Mouse (Mus musculus): ENCODE measurements around the gene C1ql1. TPM values are rescaled to one million over a fixed set of nuclear protein-coding genes. Genes with fewer than 3 reads are reported as not detected.

The C1ql1 gene
- polyA plus RNA-seq, 1 experiment from 2014 or later = 0.72 TPM

- peak overlapping the region; percentile 81 for H3K4me2 ChIP-seq
- H3K9me3 ChIP-seq (replicated peaks) = no peaks in the 10 kb centered on the region
- no peaks in the 10 kb centered on the region for H3K36me3 ChIP-seq
- H3K9ac ChIP-seq = peak overlapping the region; percentile 92
- peaks cover 73% of the 10 kb centered on the region for H3K4me1 ChIP-seq
- peak overlapping the region; percentile 96 for H3K27ac ChIP-seq
- ATAC-seq = no peak
- peaks cover 71% of the 10 kb centered on the region for H3K27me3 ChIP-seq (replicated peaks)
- WGBS (ENCODE audit: insufficient replicate concordance) = 73% methylated on average over 4 of the region's 4 CpGs
- H3K4me3 ChIP-seq = peak overlapping the region; percentile 65
Measured at GRCm38 (mm10) chr11:102894716-102895115, 51.8 kb downstream of the C1ql1 start.

DNA sequence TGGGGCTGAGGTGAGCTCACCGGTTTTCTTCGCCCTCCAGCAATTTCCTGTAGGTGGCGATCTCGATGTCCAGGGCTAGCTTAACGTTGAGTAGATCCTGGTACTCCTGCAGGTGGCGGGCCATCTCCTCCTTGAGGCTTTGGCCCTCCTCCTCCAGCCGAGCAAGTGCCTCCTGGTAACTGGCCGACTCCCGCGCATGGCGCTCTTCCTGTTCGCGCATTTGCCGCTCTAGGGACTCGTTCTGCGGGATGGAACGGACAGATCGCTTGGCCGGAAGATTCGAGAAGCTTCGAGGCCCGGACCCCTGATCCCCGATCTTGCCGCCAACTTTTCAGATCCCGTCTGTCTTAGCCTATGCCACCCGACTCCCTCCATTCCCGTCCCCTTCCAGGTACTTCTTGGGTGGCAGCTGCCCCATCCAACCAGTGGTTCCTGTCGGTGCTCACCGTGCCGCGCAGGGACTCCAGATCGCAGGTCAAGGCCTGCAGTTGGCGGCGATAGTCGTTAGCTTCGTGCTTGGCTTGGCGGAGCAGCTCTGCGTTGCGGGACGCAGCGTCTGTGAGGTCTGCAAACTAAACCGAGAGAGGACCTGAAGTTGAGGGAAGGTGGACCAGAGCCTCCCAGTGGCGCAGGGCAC, 53.4 kb downstream of the C1ql1 start:
- H3K9ac ChIP-seq = peak overlapping the region; percentile 76
- peak overlapping the region; percentile 81 for H3K4me2 ChIP-seq
- 5% methylated on average over 43 of the region's 43 CpGs for WGBS (ENCODE audit: insufficient replicate concordance)
- H3K36me3 ChIP-seq = no peaks in the 10 kb centered on the region
- peak overlapping the region; percentile 96 for H3K27ac ChIP-seq
- H3K4me3 ChIP-seq = peak overlapping the region; percentile 65
- peaks cover 69% of the 10 kb centered on the region for H3K4me1 ChIP-seq
- H3K27me3 ChIP-seq (replicated peaks) = peaks cover 76% of the 10 kb centered on the region
- ATAC-seq = peak; percentile 74
- H3K9me3 ChIP-seq (replicated peaks) = no peaks in the 10 kb centered on the region

GRCm38 (mm10) chr11:102890096-102890495, 56.4 kb downstream of the C1ql1 start:
- WGBS (ENCODE audit: insufficient replicate concordance) = 65% methylated on average over 5 of the region's 5 CpGs
- H3K36me3 ChIP-seq = no peaks in the 10 kb centered on the region
- H3K27ac ChIP-seq = no peak overlapping the region
- no peaks in the 10 kb centered on the region for H3K9me3 ChIP-seq (replicated peaks)
- no peak for ATAC-seq
- no peak overlapping the region for H3K4me3 ChIP-seq
- H3K4me1 ChIP-seq = peaks cover 49% of the 10 kb centered on the region
- no peak overlapping the region for H3K4me2 ChIP-seq
- peaks cover 78% of the 10 kb centered on the region for H3K27me3 ChIP-seq (replicated peaks)
- H3K9ac ChIP-seq = no peak overlapping the region; the same call in 1 of the 2 replicates

Other genes starting within 250 kb of the C1ql1 start
- 26.9 and 27.5 TPM in 2 replicates for gene Ccdc43, start 248.9 kb downstream of the C1ql1 start, polyA plus RNA-seq (2016; fragmentation: Nextera tagmentation; extraction: Ambion mirVana)
- gene Adam11, start 185.2 kb downstream of the C1ql1 start, polyA plus RNA-seq (2016; fragmentation: Nextera tagmentation; extraction: Ambion mirVana) = 0.48 and 0.71 TPM in 2 replicates
- 8.7 and 9.5 TPM in 2 replicates for gene Gjc1, start 127.0 kb downstream of the C1ql1 start, polyA plus RNA-seq (2016; fragmentation: Nextera tagmentation; extraction: Ambion mirVana)
- not detected in 2 replicates for gene Higd1b, start 110.8 kb downstream of the C1ql1 start, polyA plus RNA-seq (2016; fragmentation: Nextera tagmentation; extraction: Ambion mirVana)
- gene Eftud2, start 65.7 kb downstream of the C1ql1 start, polyA plus RNA-seq (2016; fragmentation: Nextera tagmentation; extraction: Ambion mirVana) = 192 and 196 TPM in 2 replicates
- 0.85 and 0.97 TPM in 2 replicates for gene Ccdc103, start 65.5 kb downstream of the C1ql1 start, polyA plus RNA-seq (2016; fragmentation: Nextera tagmentation; extraction: Ambion mirVana)
- gene Fam187a, start 61.5 kb downstream of the C1ql1 start, polyA plus RNA-seq (2016; fragmentation: Nextera tagmentation; extraction: Ambion mirVana) = not detected in 2 replicates
- 7.3 and 7.6 TPM in 2 replicates for gene Gfap, start 45.8 kb downstream of the C1ql1 start, polyA plus RNA-seq (2016; fragmentation: Nextera tagmentation; extraction: Ambion mirVana)
- gene Kif18b, start 21.6 kb downstream of the C1ql1 start, polyA plus RNA-seq (2016; fragmentation: Nextera tagmentation; extraction: Ambion mirVana) = 12.4 and 14.0 TPM in 2 replicates
- 47.9 and 54.8 TPM in 2 replicates for gene Nmt1, start 81.5 kb upstream of the C1ql1 start, polyA plus RNA-seq (2016; fragmentation: Nextera tagmentation; extraction: Ambion mirVana)
- gene Dcakd, start 81.6 kb upstream of the C1ql1 start, polyA plus RNA-seq (2016; fragmentation: Nextera tagmentation; extraction: Ambion mirVana) = 41.0 and 41.7 TPM in 2 replicates
- gene Plcd3, start 155.0 kb upstream of the C1ql1 start, polyA plus RNA-seq (2016; fragmentation: Nextera tagmentation; extraction: Ambion mirVana) = 0.74 and 0.79 TPM in 2 replicates
- gene Acbd4, start 155.0 kb upstream of the C1ql1 start, polyA plus RNA-seq (2016; fragmentation: Nextera tagmentation; extraction: Ambion mirVana) = 40.6 and 46.1 TPM in 2 replicates
- 2.4 and 3.0 TPM in 2 replicates for gene Hexim1, start 169.5 kb upstream of the C1ql1 start, polyA plus RNA-seq (2016; fragmentation: Nextera tagmentation; extraction: Ambion mirVana)
- 9.5 and 10.0 TPM in 2 replicates for gene Hexim2, start 185.7 kb upstream of the C1ql1 start, polyA plus RNA-seq (2016; fragmentation: Nextera tagmentation; extraction: Ambion mirVana)
- 5.2 and 5.7 TPM in 2 replicates for gene Fmnl1, start 224.4 kb upstream of the C1ql1 start, polyA plus RNA-seq (2016; fragmentation: Nextera tagmentation; extraction: Ambion mirVana)

Measured in liver, embryonic 12.5 days (tissue).